Mouse (Mus musculus): Measurements from ENCODE around the gene Retreg1.
"Not testable (repeated sequence)": the region's sequence is repeated elsewhere in the genome, so short reads cannot be mapped to it uniquely, and the experiment has no call there.

Gene Retreg1

DNA sequence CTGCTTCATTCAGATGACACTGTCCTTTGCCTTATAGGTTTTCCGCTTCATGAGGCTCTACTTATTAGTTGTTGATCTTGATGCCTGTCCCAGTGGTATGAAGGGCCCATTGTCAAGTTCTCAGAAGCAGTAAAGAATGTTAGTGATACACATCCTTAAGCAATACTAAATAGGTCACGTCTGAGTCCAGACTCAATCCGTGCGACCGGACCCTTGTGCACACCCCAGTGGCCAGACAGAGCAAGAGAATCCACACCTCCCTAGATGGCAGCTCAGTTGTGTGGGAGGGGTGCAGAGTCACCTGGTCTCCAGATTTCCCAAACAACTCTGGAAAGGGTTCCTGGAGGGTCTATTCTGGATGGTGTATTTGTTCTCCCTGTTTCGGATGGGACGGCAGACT lies 103.5 kb downstream of the Retreg1 start:
- DNase-seq (ENCODE audit: low read depth, low spot score): no peak

DNA sequence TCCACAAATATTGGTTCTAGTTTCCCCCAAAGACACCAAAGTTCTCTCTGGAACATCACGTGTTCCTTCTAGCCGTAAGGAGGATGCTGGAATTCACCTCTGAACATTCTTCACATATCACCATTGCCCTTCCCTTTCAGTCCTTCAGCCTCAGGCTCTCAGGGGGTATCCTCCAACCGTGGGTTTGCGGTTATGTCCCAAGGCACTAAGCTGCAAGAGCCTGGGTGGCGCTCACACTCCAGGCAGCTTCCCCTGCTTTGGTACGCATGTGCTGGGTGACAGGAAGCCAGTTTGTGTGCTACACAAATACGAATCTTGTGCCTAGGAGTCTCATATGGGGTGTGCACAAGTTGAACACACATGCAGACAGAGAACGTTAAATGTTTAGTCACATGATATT lies 104.4 kb downstream of the Retreg1 start:
- peak; percentile 25 for DNase-seq (ENCODE audit: low read depth, low spot score)

DNA sequence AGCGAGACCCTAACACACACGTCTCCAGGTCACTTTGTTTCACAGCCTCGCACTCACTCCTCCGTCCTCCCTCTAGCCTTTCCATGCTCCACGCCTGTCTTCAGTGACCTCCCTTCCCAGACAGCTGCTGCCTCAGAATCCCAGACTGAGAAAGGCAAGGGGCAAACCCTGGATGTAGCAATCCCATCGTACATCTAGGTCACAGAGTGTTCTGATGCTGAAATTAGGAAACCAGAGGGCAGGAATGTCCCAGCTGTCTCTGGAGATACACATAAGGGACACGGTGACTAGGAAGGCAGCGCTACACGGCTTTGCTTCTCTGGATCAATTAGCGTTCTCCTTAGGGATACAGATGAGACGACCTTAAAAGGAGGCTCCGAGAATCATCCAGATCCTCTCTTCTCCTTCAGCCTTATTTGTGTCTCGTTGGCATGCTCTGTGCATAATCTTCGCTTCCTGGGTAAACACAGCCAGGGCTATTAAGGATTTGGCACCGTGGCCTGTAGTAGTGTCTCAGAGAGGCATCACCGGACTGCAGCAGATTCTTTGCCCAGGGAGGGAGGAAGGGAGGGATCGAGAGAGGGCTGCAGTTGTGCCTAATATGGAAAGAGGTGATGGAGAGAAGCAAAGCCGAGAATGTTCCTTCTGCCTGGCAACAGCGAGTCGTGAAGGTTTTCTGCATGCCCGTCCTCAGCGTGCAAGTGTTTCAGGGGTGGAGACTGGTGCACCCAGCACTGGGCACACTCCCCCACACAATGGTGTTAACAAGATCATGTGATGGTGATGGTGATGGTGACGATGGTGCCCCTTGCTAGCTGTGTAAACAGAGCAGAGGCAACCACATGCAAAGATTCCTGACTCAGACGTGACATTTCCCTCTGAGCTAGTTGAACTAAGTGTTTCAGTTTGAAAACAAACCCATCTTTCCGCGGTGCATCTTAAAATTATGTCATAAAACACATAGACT lies 105.6 kb downstream of the Retreg1 start:
- DNase-seq (ENCODE audit: low read depth, low spot score): no peak

DNA sequence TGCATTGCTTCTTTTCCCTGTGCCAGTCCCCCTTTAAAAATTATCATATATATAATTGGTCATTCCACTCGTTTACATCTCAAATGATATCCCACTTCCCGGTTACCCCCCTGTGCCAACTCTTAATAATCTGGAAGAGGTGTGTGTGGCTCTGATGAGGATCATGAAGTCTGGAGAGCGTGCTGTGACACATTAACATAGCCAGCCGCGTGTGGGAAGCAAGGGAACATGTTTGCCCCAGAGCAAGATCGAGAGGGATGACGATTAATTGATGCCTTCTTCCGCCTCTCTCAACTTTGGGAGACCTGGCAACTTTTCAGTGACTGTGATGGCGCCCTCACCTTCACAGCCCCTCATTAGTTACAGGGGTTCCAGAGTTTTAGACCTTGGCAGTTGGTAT lies 106.7 kb downstream of the Retreg1 start:
- no peak for DNase-seq (ENCODE audit: low read depth, low spot score)

DNA sequence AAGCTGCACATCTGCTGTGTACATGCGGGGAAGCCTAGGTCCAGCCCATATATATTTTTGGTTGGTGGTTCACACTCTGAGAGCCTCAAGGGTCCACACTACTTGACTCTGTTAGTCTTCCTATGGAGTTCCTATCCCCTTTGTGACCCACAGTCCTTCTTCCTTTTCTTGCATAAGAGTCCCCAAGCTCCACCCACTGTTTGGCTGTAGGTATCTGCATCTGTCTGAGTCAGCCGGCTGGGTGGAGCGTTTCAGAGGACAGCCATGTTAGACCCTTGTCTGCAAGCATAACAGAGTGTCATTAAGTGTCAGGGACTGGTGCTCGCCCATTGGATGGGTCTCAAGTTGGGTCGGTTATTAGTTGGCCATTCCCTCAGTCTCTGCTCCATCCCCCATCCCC lies 107.6 kb downstream of the Retreg1 start:
- DNase-seq (ENCODE audit: low read depth, low spot score): peak; percentile 30

DNA sequence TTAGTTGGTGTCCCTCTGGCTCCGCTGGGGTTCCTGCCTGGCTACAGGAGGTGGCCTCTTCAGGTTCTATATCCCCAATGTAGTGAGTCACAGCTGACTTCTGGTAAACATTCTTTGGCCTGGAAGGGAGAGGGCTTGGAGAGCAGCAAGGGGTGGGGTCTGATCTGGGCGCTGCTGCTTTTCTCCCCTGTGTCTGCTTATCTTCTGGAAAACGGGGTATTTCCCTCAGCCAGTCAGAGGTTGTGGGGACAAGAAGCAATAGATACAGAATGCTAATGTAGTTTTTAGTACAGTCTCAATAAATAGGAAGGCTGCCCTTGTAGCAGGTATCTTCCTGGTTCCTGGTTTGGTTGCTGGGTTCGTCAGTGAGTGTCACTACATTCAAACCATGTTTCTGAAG lies 108.1 kb downstream of the Retreg1 start:
- no peak for DNase-seq (ENCODE audit: low read depth, low spot score)

DNA sequence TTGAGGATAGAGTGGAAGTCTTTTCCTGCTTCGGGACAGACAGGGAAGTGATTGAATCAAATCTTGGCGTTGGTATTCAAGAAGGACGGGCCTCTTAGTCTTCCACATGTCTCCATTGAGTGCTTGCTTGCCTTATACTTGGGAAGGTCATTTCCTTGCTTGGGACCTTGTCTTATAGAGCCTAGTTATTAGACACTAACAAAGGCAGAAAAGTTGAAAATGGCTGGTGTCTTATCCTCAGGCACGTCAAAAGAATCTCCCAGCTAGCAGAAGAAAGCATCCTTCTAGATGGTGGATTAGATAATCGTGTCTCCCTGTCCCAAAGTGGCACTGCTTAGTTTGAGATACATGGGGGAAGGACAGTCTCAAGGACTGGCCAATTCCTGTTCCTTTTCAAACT lies 113.0 kb downstream of the Retreg1 start:
- DNase-seq (ENCODE audit: low read depth, low spot score): no peak

DNA sequence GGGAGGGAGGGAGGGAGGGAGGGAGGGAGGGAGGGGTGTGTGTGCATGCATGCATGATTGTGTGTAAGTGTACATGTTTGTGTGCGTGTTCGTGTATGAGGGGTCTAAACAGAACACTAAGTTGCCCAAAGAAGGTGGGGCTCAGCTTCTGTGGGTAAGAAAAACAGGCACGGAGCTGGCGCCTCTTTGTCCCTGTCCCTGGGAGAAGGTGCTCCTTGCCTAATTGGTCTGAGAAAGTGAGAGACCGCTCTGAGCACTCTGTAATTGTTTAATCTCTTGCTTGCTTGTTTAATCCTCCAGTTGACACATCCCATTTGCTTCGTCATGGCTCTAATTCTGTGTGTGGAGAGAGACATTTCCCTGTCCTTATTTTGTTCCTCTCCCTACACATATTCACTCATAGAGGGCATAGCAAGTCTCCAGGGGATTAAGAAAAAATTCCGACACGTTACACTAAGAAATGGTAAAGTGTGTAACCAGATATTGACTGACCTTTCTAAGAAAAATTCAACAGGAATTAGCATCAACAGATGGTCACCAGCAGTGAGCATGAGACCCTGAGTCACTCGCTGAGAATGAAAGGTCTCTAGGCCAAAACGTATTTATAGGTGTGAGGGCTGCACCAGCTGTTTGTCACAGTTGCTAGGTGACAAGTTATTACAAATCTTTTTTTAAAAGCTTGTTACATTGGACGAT lies 113.6 kb downstream of the Retreg1 start:
- DNase-seq (ENCODE audit: low read depth, low spot score): no peak

DNA sequence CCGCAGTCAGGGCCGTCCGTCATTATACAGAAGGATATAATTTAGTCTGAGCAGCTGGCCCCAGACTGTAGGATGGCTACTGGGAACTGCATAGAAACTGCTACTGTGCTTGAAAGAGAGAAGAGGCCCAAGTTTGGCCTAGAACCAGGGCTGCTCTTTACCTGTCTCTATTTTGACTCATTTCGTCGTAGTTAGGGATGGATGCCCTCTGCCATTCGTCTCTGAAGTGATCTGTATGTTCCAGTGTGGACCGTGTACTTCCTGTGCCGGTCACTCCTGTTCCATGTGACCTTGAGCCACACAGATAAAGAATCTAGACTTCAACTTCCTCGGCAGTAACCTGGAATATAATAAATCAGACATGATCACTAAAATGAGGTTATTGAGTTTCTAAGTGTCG lies 114.7 kb downstream of the Retreg1 start:
- no peak for DNase-seq (ENCODE audit: low read depth, low spot score)

DNA sequence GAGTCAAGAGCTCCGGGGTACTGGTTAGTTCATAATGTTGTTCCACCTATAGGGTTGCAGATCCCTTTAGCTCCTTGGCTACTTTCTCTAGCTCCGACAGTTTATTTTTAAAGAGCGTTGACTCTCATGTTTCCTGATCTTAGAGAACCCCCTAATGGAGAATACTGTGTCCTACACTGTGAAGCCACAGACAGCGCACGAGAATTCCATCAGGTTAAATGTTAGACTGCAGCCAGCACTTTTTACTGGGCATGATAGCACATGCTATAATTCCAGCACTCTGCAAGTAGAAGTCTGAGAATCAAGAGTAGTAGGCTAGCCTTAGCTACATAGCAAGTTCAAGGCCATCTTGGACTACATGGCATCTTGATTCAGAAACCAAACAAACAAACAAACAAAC lies 116.4 kb downstream of the Retreg1 start:
- DNase-seq (ENCODE audit: low read depth, low spot score): peak; percentile 69

DNA sequence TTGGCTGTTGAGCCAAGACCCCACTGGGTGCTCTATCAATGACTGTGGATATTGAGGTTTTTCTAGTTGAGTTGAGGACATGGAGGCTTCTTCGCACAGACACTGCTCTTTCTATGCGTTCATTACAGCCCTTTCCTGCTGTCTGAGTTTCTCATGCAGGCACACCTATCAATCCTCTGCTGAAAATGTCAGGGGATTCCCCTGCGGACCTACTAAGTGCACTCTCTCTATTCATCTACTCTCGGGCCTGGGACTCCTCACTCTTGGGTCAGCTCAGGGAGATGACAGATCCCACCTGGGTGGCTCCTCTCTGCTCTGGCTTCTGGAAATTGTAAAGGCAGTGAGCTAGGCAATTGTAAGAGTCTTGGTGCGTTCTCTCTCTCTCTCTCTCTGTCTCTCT lies 117.3 kb downstream of the Retreg1 start:
- DNase-seq (ENCODE audit: low read depth, low spot score): no peak

DNA sequence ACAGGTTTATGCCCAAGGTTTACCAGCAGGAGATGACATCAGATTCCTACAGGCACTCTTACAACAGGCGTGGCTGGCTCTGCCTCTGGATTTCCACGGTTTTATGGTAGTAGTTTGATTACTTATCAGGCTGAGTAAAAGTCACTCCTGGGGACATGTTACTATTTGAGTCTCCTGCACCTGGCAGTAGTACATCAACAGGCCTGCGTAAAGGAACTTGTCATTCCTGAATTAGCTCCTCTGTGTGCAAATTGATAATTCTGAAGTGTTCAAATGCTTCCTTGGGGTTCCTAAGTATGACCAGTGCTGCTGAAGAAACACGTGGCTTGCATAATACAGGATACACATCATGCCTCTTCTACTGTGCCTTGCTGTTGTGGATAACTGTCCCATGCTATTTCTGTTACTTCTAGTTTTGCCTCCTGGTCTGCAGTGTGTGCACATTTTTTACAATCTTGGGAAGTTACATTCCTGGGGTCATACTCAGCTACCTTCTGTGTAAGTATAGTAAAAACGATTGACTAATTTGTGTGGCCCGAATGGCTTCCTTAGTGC lies 123.3 kb downstream of the Retreg1 start:
- no peak for DNase-seq (ENCODE audit: low read depth, low spot score)

DNA sequence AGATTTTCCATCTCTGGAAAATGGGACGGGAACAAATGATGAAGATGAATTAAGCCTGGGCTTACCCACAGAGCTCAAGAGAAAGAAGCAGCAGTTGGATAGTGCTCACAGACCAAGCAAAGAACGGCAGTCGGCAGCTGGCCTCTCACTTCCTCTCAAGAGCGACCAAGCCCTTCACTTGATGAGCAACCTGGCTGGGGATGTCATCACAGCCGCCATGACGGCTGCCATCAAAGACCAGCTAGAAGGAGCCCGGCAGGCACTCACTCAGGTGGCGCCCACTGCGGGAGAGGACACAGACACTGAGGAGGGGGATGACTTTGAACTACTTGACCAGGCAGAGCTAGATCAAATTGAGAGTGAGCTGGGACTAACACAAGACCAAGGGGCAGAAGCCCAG lies 128.6 kb downstream of the Retreg1 start:
- no peak for DNase-seq (ENCODE audit: low read depth, low spot score)

DNA sequence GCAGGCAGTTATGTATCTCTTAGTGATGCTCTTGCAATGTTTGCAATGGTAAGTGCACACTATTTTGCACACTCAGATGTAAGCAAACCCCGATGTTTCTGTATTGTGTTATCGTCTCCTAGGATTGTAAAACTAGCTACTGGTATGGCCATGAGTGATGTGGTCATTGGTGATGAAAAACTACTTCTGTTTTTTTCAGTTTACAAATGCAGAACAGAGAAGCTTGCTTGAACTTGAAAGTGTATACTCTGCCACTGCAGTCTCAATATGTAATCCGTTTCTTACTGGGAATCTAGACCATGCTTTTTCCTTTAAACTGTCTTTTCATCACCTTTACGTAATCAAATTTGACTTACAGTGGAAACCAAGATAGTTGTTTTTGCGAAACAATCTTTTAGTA lies 129.8 kb downstream of the Retreg1 start:
- no peak for DNase-seq (ENCODE audit: low read depth, low spot score)

DNA sequence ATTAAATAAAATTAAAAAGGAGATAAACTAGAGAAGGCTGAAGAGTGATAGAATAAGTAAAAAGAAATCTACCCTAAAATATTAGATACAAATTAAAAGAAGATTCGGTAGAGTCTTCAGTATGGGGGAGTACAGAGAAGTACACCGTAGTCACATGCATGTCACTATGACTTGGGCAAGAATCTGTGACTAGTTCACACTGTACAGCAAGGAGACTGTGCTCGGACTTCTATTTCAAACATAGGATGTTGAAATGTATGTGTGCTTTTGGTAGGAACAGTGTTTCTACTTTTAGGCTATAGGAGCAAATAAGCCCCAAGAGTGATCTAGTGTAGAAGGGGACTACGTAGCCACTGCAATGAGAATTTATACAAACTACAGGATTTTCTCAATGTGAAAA lies 131.4 kb downstream of the Retreg1 start:
- DNase-seq (ENCODE audit: low read depth, low spot score): no peak

DNA sequence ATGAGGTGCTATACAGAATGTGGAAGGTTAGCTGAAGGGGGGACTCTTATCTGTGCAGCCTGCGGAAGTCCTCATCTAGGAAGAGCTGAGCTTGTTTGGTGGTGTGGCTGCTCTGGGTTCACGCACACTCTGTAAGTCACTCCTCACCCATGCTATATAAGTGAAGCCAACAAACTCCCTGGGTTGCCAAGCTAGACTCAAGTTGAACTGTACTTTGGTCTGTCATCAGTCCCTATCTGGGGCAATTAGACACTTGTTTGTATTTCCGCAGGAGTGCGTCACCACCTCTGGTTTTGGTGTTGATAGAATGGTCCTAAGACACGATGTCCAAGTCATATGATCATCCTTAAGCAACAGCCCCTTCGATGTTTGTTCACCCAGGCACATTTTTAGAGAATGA lies 132.8 kb downstream of the Retreg1 start:
- DNase-seq (ENCODE audit: low read depth, low spot score): no peak

DNA sequence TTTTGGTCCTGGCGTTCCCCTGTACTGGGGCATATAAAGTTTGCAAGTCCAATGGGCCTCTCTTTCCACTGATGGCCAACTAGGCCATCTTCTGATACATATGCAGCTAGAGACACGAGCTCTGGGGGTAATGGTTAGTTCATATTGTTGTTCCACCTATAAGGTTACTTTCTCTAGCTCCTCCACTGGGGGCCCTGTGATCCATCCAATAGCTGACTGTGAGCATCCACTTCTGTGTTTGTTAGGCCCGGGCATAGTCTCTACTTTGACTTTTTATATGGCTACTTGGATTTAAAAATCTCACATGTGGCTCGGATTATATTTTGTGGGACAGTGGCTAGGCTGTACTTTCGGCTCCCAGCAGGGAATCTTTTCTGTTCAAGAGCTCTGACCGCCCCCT lies 140.6 kb downstream of the Retreg1 start:
- DNase-seq (ENCODE audit: low read depth, low spot score): not testable (repeated sequence)

DNA sequence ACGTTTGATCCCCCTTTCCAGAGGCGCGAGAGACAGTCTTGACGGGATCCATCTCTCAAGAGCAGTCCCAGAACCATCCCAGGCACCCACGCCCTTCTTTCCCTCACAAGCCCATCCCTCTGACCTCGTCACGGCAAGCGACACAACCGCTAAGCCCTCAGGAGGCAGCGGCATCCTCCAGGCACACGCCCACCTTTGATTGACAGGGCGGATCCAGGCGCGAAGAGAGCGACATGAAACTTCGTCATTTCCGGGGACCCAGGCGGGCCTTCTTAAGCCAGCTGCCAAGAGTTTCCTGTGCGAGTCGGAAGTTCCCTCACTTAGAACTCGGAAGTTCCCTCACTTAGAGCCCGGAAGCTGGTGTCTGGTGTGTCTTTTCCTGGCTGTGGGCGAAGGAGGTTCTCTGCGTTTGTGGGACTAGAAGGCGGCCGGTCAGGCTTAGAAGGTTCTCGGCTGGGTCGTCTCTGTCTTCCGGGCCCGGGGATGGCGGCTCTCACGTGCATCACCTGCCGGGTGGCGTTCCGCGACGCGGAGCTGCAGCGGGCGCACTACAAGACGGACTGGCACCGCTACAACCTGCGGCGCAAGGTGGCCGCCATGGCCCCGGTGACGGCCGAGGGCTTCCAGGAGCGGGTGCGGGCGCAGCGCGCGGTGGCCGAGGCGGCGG lies 141.2 kb downstream of the Retreg1 start, which contains the start of gene Zfp622:
Gene Zfp622 (plus strand): TSS at position 300 of the 667 bp plus-strand sequence.
- peak; percentile 100 for DNase-seq (ENCODE audit: low read depth, low spot score)

DNA sequence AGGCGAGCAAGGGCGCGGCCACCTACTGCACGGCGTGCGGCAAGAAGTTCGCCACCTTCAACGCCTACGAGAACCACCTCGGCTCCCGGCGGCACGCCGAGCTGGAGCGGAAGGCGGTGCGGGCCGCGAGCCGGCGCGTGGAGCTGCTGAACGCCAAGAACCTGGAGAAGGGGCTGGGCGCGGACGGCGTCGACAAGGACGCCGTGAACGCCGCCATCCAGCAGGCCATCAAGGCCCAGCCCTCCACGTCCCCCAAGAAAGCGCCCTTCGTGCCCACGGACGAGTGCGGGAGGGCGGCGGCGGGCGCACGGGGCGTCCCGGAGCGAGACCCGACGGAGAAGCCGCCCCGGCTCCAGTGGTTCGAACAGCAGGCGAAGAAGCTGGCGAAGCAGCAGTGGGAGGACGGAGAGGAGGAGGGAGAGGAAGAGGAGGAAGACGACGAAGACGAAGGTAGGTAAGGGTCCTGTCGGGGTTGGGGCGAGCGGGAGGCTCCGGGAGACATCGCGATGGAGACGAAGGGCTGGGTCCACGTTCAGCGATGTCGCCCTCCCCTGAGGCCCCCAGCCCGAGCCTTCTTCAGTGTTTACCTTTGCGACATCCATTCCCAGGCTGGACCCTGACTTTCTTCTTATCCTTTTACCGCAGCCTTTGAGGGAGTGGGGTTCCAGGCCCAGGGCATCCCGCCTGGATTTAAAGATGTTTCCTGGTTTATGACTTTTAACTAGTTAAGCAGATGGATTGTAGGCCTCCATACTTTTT lies 141.9 kb downstream of the Retreg1 start:
- no peak for DNase-seq (ENCODE audit: low read depth, low spot score)

DNA sequence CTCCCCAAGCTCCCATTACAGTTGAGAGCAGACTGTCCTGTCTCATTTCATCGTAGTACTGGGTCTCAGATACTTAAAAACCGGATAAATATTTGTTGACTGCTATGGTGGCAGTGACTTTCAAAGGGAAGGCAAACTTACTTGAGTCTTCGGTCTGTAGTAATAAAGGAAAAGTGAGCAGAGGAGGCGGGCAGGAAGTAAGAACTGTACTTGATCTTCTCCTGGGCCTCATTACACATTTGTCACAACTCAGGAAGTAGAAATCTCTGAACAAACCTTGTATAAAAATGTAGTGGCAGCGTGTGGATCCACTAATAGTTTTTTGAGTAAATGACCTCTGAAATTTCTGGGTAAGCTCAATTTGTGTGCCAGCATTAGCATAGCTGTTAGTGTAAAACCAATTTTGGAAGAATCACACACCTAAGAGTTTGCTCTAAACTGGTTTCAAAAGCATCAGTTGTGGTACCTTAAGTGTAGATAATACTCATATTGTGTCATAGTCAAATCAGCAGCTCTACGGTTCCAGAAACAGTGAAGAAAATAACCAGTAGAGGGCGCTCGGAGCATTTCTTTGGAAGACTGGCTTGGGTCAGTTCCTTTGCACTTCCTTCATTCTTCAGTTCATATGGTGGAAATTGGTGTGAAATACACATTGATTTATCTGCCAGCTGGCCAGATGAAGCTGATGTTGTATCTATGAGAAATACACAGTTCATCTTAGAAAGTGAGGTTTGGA lies 150.2 kb downstream of the Retreg1 start:
- peak; percentile 75 for DNase-seq (ENCODE audit: low read depth, low spot score)

DNA sequence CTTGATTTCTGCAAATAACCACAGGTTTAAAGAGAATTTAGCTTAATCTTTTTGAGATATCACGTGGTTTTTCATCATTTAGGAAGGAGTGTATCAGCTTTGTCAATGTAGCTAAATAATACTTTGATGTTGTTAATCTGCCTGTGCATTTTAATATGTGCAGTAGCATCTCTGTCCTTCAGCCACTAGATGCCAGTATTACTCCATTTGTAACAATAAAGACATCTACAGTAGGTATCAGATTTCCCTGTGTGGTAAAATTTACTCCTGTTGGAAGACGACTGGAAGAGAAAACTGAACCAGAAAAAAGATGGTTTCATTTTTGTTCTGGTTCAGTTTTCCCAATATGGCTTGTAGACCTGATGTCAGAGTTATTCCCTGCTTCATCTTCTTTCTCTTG lies 152.5 kb downstream of the Retreg1 start:
- peak; percentile 42 for DNase-seq (ENCODE audit: low read depth, low spot score)
